Mouse (Mus musculus): Measurements from ENCODE around the gene Skint5. TPM values are rescaled to one million over a fixed set of nuclear protein-coding genes. Genes with fewer than 3 reads are reported as not detected.
"Not testable (repeated sequence)": the region's sequence is repeated elsewhere in the genome, so short reads cannot be mapped to it uniquely, and the experiment has no call there.

The Skint5 gene
- total RNA-seq (2021): not detected
- long read RNA-seq, experiment 1: 0 reads
- long read RNA-seq, experiment 2: 0 reads

DNA sequence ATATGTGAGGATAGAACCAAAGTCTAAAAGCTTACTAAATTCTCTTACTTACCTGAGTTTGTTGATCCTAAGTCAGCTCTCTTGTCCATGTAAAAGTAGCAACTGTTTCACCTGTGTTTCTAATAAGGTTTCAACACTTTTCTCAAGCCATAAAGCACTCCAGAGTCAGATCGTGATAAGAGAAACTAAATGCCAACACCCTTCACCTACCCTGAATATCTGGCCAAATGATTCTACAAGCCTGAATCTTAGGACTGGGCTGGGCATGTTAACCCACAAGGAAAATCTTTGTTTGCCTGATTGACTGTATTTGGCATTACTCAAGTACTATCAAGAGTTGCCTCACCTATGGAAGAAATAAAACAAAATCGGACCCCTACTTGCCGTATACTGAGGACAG is at the start of gene Skint5:
Skint5 (minus strand) TSS at position 101 of the 400 bp plus-strand sequence.
- DNase-seq (ENCODE audit: low spot score in 2 of 2): no peak

DNA sequence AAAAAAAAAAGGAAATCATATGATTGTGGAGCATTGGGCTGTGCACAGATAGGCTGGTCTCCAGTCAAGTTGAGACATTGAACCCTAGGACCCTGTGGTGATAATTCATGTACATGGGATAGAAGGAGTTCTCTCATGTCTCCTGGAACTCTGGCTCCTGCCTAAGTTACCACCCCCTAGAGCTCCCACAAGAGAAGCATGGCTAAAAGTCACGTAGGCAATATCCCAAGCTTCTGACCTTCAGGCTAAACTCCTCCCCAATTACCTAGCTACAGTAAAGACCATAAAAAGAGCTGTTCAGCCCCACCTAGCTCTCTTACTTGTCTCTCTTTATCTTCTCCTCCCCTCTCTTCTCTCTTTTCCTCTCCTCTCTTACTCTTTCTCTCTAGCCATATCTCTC is 42.0 kb downstream of the Skint5 start:
- DNase-seq (ENCODE audit: low spot score in 2 of 2): no peak

DNA sequence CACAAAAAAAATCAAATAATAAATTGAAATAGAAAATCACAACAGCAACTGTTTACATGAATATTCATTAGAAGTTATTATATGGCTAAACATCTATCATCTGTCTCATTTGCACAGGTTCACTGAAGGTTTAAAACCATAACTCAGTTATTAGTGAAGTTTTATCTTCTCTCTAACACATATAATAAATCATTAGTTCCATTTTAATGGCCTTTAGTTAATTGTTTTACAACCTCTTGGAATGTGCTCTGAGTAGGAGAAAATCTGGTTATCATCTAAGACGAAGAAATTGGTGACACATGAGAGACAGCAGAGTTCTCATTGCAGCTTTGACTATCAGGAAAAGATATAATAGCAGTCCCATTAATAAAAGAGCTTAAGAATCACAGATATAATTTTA is 235.1 kb downstream of the Skint5 start:
- DNase-seq (ENCODE audit: low spot score in 2 of 2): no peak

DNA sequence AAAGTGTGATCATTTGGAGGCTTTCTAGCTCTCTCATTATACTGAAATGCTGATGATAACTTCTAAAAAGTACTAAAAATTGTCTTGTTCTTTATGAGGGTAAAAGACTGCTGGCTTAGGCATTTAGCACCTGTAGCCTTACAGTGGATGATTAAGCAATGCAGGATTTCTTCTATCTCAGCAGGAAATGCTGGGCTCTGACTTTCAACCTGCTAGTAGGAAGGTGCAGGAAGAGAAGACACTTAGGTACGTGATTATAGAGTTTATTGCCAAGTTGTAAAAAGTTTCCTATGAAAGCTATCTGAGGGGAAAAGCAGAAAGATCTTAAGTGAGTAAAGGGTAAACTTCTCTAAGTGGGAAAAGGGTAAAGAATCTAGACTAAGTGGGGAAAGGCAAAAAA is 235.6 kb downstream of the Skint5 start:
- no peak for DNase-seq (ENCODE audit: low spot score in 2 of 2)

DNA sequence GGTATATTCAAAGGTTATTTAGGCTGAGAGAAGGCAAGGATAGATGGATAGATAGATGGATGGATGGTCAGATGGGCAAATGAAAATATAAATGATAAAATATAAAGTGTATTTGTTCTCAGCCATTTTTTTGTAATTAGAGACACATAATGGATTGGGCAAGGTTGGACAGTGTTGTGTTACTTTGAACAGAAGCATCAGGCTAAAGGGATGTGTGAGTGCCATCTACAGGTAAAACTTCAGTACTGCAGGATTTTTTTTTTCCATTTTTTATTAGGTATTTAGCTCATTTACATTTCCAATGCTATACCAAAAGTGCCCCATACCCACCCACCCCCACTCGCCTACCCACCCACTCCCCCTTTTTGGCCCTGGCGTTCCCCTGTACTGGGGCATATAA is 551.1 kb downstream of the Skint5 start:
- DNase-seq (ENCODE audit: low spot score in 2 of 2): not testable (repeated sequence)

Other genes with a start within 250 kb of the Skint5 start
- gene Skint11, start 163.9 kb upstream of the Skint5 start, total RNA-seq (2021): not detected